Mouse (Mus musculus) splenic B cell, adult 2 months (primary cell): Measurements from ENCODE around the gene Dnajc1.

Experiments
- DNase-seq: peaks from one replicate; pipeline ENCODE4 v3.0.0-alpha.2; 2011; ENCODE audit warnings: low read depth, low spot score
- H3K27me3 ChIP-seq: 2 replicates; pipeline ENCODE4 v1.6.1; 2012; ENCODE audit warnings: mild to moderate bottlenecking, low read length, moderate library complexity, mixed read lengths; ENCODE audit not compliant: control insufficient read depth, poor library complexity, insufficient read depth, severe bottlenecking
- H3K36me3 ChIP-seq: 2 replicates; pipeline ENCODE4 v1.6.1; 2012; ENCODE audit warnings: mild to moderate bottlenecking, low read length, moderate library complexity, mixed read lengths; ENCODE audit not compliant: control insufficient read depth, poor library complexity, insufficient read depth, severe bottlenecking

Gene Dnajc1

GRCm38 (mm10) chr2:18195285-18195684, 197.3 kb downstream of the Dnajc1 start:
- Histone ChIP-seq H3K36me3 (peaks cover 11% of the 10 kb centered on the region; the same call in 1 of the 2 replicates), H3K27me3 (no peaks in the 10 kb centered on the region)
- no peak for DNase-seq

- DNase-seq, result no peak
- no peaks in the 10 kb centered on the region for H3K27me3 ChIP-seq
- peaks cover 8% of the 10 kb centered on the region for H3K36me3 ChIP-seq
These were observed 204.3 kb downstream of the Dnajc1 start for GRCm38 (mm10) chr2:18188367-18188766.

- DNase-seq, result no peak
- H3K27me3 ChIP-seq, result no peaks in the 10 kb centered on the region
- H3K36me3 ChIP-seq, result peaks cover 3% of the 10 kb centered on the region; the same call in 1 of the 2 replicates
These were observed 209.6 kb downstream of the Dnajc1 start for GRCm38 (mm10) chr2:18183079-18183478.

- H3K36me3 ChIP-seq, result peaks cover 3% of the 10 kb centered on the region; the same call in 1 of the 2 replicates
- no peak for DNase-seq
These were observed 211.0 kb downstream of the Dnajc1 start for GRCm38 (mm10) chr2:18181631-18182030.

DNA sequence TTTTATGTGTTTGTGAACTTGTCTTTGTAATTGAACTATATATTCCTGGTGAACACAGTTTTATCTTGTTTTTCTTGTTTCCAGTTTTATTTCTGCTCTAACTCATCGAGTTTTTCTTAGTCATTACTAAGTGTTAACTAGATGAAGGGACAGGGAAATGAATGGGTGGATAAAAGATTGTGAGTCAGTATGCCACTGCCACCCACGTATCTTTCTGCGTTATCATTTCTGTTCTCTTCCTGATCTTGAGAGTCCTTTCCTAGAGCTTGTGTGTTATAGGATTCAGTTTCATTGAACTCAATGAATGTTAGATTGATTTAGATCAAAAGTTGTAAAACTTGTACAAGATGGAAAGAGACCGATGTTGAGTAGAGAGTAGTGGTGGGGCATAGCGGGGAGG, 212.3 kb downstream of the Dnajc1 start:
- DNase-seq, result no peak
- H3K36me3 ChIP-seq, result peaks cover 7% of the 10 kb centered on the region; the same call in 1 of the 2 replicates

More at GRCm38 (mm10) chr2:18181631-18182030, 211.0 kb downstream of the Dnajc1 start:
- no peaks in the 10 kb centered on the region for H3K27me3 ChIP-seq

DNA sequence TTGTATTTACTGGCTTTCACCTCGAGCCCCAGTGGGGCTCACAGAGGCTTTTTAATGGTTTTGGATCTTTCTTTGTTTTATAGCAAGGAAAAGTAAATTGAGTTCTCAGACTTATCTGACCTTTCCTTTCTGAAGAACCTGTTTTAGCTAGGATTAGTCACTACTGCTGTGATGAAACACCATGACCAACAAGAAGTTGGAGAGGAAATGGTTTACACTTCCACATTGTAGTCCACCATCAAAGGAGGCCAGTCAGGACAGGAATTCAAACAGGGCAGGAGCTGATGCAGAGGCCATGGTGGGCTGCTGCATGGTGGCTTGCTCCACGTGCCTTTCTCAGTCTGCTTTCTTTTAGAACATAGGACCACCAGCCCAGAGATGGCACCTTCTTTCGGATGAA, 216.4 kb downstream of the Dnajc1 start:
- DNase-seq, result no peak
- no peaks in the 10 kb centered on the region for H3K27me3 ChIP-seq
- H3K36me3 ChIP-seq, result peaks cover 5% of the 10 kb centered on the region; the same call in 1 of the 2 replicates

More for the DNA sequence above, 212.3 kb downstream of the Dnajc1 start:
- H3K27me3 ChIP-seq, result no peaks in the 10 kb centered on the region

- no peak for DNase-seq
- Histone ChIP-seq H3K27me3 (no peaks in the 10 kb centered on the region), H3K36me3 (peaks cover 5% of the 10 kb centered on the region; the same call in 1 of the 2 replicates)
These were observed 217.4 kb downstream of the Dnajc1 start for GRCm38 (mm10) chr2:18175234-18175633.

DNA sequence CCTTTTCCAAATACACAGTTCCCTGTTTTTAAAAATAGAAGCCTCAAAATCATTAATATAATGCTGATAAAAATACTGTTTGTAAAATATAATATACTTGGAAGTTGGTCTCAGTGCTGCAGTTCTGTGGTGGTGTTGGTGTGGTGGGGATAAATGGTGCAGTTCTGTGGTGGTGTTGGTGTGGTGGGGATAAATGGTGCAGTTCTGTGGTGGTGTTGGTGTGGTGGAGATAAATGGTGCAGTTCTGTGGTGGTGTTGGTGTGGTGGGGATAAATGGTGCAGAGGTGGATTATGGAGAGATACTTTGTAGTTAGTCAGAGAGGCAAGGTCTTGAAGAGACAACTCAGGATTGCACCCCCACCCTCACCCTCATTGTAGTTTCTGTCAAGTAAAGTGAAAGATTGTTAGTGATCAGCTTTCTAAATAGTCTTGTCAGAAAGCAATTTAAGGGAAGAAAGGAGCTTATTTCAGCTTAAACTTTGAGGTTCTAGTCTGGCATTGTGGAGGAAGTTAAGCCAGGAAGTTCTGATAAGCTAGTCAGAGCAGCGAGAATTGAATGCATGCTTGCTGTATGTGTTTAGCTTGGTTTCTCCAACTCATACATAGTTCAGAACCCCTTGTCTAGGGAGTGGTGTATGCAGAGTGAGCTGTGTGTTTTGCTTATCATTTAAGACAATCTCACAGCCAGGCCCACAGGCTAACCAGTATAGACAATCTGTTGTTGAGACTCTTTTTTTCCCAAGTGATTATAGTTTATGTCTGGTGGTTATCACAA, 223.3 kb downstream of the Dnajc1 start:
- Histone ChIP-seq H3K27me3 (no peaks in the 10 kb centered on the region), H3K36me3 (peaks cover 4% of the 10 kb centered on the region; the same call in 1 of the 2 replicates)
- no peak for DNase-seq

DNA sequence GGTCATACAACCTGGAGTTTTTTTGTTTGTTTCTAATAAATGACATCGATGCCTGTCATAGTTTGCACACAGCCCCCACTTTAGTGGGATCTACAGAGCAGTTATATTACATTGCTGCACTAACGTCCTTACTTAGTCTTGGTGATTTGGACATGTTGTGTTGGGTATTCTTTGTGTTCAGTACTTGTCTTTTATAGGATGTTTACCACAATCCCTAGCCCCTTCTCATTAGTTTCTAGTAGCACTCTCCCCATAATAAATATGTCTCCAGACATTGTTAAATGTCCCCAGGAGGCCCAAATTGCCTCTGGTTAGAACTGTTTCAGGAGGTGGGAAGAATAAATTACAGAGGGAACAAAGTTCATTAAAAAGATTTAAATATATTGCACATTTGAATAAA, 227.1 kb downstream of the Dnajc1 start:
- no peaks in the 10 kb centered on the region for H3K27me3 ChIP-seq
- DNase-seq, result no peak
- H3K36me3 ChIP-seq, result peaks cover 7% of the 10 kb centered on the region; the same call in 1 of the 2 replicates

DNA sequence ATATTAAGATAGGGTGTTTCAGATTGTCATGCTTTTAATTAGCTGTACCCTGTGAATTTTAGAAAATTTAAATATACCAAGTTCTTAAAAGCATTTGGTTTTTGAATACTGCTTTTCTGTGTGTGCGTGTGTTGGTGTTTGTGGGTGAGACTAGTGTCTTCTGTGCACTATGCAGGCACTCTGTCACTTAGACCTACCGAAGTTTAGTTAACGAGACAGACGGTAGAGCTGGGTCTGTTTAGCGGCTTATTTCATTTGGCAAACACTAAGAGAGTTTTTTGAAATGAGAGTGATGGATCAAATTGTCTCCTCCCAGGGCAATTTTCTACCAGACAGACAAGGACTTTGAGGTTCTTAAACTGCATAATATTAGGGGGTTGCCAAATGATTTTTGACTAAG, 231.6 kb downstream of the Dnajc1 start:
- DNase-seq, result no peak
- Histone ChIP-seq H3K27me3 (no peaks in the 10 kb centered on the region), H3K36me3 (peaks cover 9% of the 10 kb centered on the region; the same call in 1 of the 2 replicates)

- no peaks in the 10 kb centered on the region for H3K27me3 ChIP-seq
- H3K36me3 ChIP-seq, result peaks cover 7% of the 10 kb centered on the region; the same call in 1 of the 2 replicates
- DNase-seq, result no peak
These were observed 233.2 kb downstream of the Dnajc1 start for GRCm38 (mm10) chr2:18159426-18159825.

GRCm38 (mm10) chr2:18156131-18156530, 236.5 kb downstream of the Dnajc1 start:
- H3K36me3 ChIP-seq, result peaks cover 2% of the 10 kb centered on the region; the same call in 1 of the 2 replicates

More at GRCm38 (mm10) chr2:18156131-18156530, 236.5 kb downstream of the Dnajc1 start:
- no peak for DNase-seq
- H3K27me3 ChIP-seq, result no peaks in the 10 kb centered on the region
